Mouse (Mus musculus): ENCODE results near the gene Lhx8. TPM values are rescaled to one million over a fixed set of nuclear protein-coding genes. Genes with fewer than 3 reads are reported as not detected.

The Lhx8 gene
- total and polyA plus RNA-seq, 2 experiments from 2014 or later = 0.21 TPM; not detected in 1

GRCm38 (mm10) chr3:154288429-154289069, 41.9 kb downstream of the Lhx8 start:
- no peaks in the 10 kb centered on the region for H3K36me3 ChIP-seq (ENCODE audit: insufficient read depth, low read length)
- no peak overlapping the region for H3K4me2 ChIP-seq (ENCODE audit: low read depth, low read length)
- TF ChIP-seq CTCF (IDR thresholded peaks at IDR 0.05; ENCODE audit: low read depth) = no peak
- H3K27ac ChIP-seq = no peak overlapping the region
- 83% methylated on average over 4 of the region's 4 CpGs for WGBS
- H3K27me3 ChIP-seq (ENCODE audit: insufficient read depth, low read length) = no peaks in the 10 kb centered on the region
- no peak overlapping the region for H3K4me3 ChIP-seq (ENCODE audit: low read length)
- DNase-seq (ENCODE audit: low spot score) = no peak
- no peaks in the 10 kb centered on the region for H3K4me1 ChIP-seq (ENCODE audit: insufficient read depth, low read length)
- H3K9ac ChIP-seq (replicated peaks; ENCODE audit: low read length) = no peak overlapping the region
- no peaks in the 10 kb centered on the region for H3K9me3 ChIP-seq (ENCODE audit: low read length)
- ATAC-seq = no peak

DNA sequence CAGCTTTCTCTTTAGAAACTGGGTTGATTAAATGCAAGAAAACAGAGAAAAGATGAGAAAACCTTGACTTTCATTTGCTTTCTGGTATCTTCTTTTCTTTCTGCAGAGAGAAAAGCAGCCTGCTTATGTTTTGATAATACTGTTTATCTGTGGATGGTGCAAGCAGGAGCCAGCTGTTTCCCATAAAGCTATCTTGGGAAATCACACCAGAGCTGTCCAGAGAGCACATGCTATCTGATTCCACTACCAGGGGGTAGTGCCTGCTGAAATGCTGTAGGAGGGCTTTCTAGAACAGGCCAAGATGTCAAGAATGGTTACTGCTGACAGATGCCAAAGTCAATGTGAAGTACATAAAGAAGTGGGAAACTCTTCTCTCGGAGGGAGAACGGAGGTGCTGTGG, 43.2 kb downstream of the Lhx8 start:
- H3K9me3 ChIP-seq (ENCODE audit: low read length) = no peaks in the 10 kb centered on the region
- no peaks in the 10 kb centered on the region for H3K27me3 ChIP-seq (ENCODE audit: insufficient read depth, low read length)
- ATAC-seq (no peak), DNase-seq (ENCODE audit: low spot score) (no peak)
- no peaks in the 10 kb centered on the region for H3K4me1 ChIP-seq (ENCODE audit: insufficient read depth, low read length)
- no peaks in the 10 kb centered on the region for H3K36me3 ChIP-seq (ENCODE audit: insufficient read depth, low read length)
- 94% methylated on average over 2 of the region's 2 CpGs for WGBS
- no peak overlapping the region for H3K9ac ChIP-seq (replicated peaks; ENCODE audit: low read length)
- no peak for TF ChIP-seq CTCF (IDR thresholded peaks at IDR 0.05; ENCODE audit: low read depth)
- H3K27ac ChIP-seq = no peak overlapping the region
- H3K4me2 ChIP-seq (ENCODE audit: low read depth, low read length) = no peak overlapping the region
- no peak overlapping the region for H3K4me3 ChIP-seq (ENCODE audit: low read length)

- Histone ChIP-seq H3K27me3 (ENCODE audit: insufficient read depth, low read length) (no peaks in the 10 kb centered on the region), H3K4me2 (ENCODE audit: low read depth, low read length) (no peak overlapping the region), H3K4me1 (ENCODE audit: insufficient read depth, low read length) (no peaks in the 10 kb centered on the region), H3K9ac (replicated peaks; ENCODE audit: low read length) (no peak overlapping the region), H3K4me3 (ENCODE audit: low read length) (no peak overlapping the region), H3K36me3 (ENCODE audit: insufficient read depth, low read length) (no peaks in the 10 kb centered on the region), H3K9me3 (ENCODE audit: low read length) (no peaks in the 10 kb centered on the region), H3K27ac (no peak overlapping the region)
- DNase-seq (ENCODE audit: low spot score) = no peak
- no peak for TF ChIP-seq CTCF (IDR thresholded peaks at IDR 0.05; ENCODE audit: low read depth)
- 69% methylated on average over 4 of the region's 4 CpGs for WGBS
- ATAC-seq = no peak
Measured at GRCm38 (mm10) chr3:154285351-154285750, 45.1 kb downstream of the Lhx8 start.

GRCm38 (mm10) chr3:154284260-154284659, 46.2 kb downstream of the Lhx8 start:
- no peak for TF ChIP-seq CTCF (IDR thresholded peaks at IDR 0.05; ENCODE audit: low read depth)
- Histone ChIP-seq H3K36me3 (ENCODE audit: insufficient read depth, low read length) (no peaks in the 10 kb centered on the region), H3K27me3 (ENCODE audit: insufficient read depth, low read length) (no peaks in the 10 kb centered on the region), H3K27ac (no peak overlapping the region), H3K4me1 (ENCODE audit: insufficient read depth, low read length) (no peaks in the 10 kb centered on the region), H3K9me3 (ENCODE audit: low read length) (no peaks in the 10 kb centered on the region), H3K4me3 (ENCODE audit: low read length) (no peak overlapping the region), H3K4me2 (ENCODE audit: low read depth, low read length) (no peak overlapping the region), H3K9ac (replicated peaks; ENCODE audit: low read length) (no peak overlapping the region)
- no peak for ATAC-seq
- WGBS = 65% methylated on average over 3 of the region's 3 CpGs
- DNase-seq (ENCODE audit: low spot score) = no peak

GRCm38 (mm10) chr3:154274681-154275080, 55.8 kb downstream of the Lhx8 start:
- DNase-seq (ENCODE audit: low spot score) (no peak), ATAC-seq (no peak)
- TF ChIP-seq CTCF (IDR thresholded peaks at IDR 0.05; ENCODE audit: low read depth) = no peak
- no peak overlapping the region for H3K27ac ChIP-seq
- no peaks in the 10 kb centered on the region for H3K9me3 ChIP-seq (ENCODE audit: low read length)
- no peak overlapping the region for H3K4me3 ChIP-seq (ENCODE audit: low read length)
- no peaks in the 10 kb centered on the region for H3K27me3 ChIP-seq (ENCODE audit: insufficient read depth, low read length)
- no peak overlapping the region for H3K4me2 ChIP-seq (ENCODE audit: low read depth, low read length)
- H3K9ac ChIP-seq (replicated peaks; ENCODE audit: low read length) = no peak overlapping the region
- H3K4me1 ChIP-seq (ENCODE audit: insufficient read depth, low read length) = no peaks in the 10 kb centered on the region
- H3K36me3 ChIP-seq (ENCODE audit: insufficient read depth, low read length) = no peaks in the 10 kb centered on the region
- 87% methylated on average over 3 of the region's 3 CpGs for WGBS

GRCm38 (mm10) chr3:154269757-154270366, 60.6 kb downstream of the Lhx8 start:
- Histone ChIP-seq H3K9ac (replicated peaks; ENCODE audit: low read length) (no peak overlapping the region), H3K36me3 (ENCODE audit: insufficient read depth, low read length) (no peaks in the 10 kb centered on the region), H3K9me3 (ENCODE audit: low read length) (no peaks in the 10 kb centered on the region), H3K27ac (no peak overlapping the region), H3K4me2 (ENCODE audit: low read depth, low read length) (peak overlapping the region; percentile 60), H3K4me1 (ENCODE audit: insufficient read depth, low read length) (no peaks in the 10 kb centered on the region), H3K27me3 (ENCODE audit: insufficient read depth, low read length) (no peaks in the 10 kb centered on the region), H3K4me3 (ENCODE audit: low read length) (peak overlapping the region; percentile 23; the same call in 1 of the 2 replicates)
- TF ChIP-seq CTCF (IDR thresholded peaks at IDR 0.05; ENCODE audit: low read depth) = peak; percentile 99
- DNase-seq (ENCODE audit: low spot score) (peak; percentile 84), ATAC-seq (peak; percentile 89)
- 12% methylated on average over 19 of the region's 19 CpGs for WGBS

GRCm38 (mm10) chr3:154268313-154268712, 62.1 kb downstream of the Lhx8 start:
- Histone ChIP-seq H3K9ac (replicated peaks; ENCODE audit: low read length) (no peak overlapping the region), H3K36me3 (ENCODE audit: insufficient read depth, low read length) (no peaks in the 10 kb centered on the region), H3K27ac (no peak overlapping the region), H3K4me1 (ENCODE audit: insufficient read depth, low read length) (no peaks in the 10 kb centered on the region), H3K9me3 (ENCODE audit: low read length) (no peaks in the 10 kb centered on the region), H3K4me2 (ENCODE audit: low read depth, low read length) (no peak overlapping the region), H3K4me3 (ENCODE audit: low read length) (no peak overlapping the region), H3K27me3 (ENCODE audit: insufficient read depth, low read length) (no peaks in the 10 kb centered on the region)
- no peak for TF ChIP-seq CTCF (IDR thresholded peaks at IDR 0.05; ENCODE audit: low read depth)
- DNase-seq (ENCODE audit: low spot score) (no peak), ATAC-seq (no peak)
- 81% methylated on average over 9 of the region's 9 CpGs for WGBS
